Mouse (Mus musculus) v-Abl transformed pro-B cells (cell line): ENCODE results near the gene Slc30a3.
"Not testable (repeated sequence)": the region's sequence is repeated elsewhere in the genome, so short reads cannot be mapped to it uniquely, and the experiment has no call there.

ENCODE experiments used
- in situ Hi-C, 2 experiments: fragments of 400-800 bp; cut with MboI; formaldehyde crosslinking; loops; one replicate each; pipeline ENCODE4 v1.15.1; 2025; ENCODE audit not compliant: unreplicated experiment in 2 of 2

Gene Slc30a3

DNA sequence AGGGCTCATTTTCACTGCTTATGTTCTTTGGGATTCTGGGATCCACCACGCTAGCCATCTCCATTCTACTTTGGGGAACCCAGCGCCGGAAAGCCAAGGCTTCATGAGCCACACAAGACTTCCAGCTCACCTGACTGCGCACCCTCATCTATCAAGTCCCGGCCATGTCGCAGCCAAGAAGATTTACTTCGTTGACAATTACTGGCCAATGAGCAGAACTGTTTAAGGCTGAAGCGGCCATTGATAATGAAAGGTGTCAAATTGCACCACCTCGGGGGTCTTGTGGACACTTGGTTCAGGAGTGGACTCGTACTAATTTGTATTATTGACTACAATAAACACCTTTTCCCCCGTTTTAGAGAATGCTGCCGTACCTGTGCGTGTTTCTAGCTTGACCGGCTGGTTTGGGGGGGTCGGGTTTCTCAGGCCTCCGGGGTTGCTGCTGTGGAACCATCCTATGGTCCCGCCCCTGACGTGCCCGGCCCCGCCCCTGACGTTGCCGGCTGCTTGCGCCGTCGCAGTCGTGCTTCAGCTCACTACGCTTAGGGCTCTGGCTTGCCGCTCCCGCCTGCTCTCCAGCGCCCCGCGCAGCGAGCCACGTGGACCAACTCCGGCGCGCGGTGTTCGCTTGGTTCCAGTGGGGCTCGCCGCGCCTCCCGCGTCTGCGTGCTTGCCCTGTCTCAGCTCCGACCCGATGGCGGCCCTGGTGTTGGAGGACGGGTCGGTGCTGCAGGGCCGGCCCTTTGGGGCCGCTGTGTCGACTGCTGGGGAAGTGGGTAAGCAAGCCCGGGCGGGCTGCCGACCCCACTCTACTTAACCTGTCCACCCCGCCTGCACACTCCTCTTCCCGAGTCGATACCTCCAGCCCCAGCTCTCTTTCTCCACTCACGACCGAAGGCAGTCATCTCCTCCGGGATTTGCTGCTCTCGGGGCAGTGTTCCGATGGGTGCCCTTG is 53.5 kb downstream of the Slc30a3 start, which contains the start of gene Cad:
Gene Cad (plus strand): TSS at position 520 of the 955 bp plus-strand sequence.
- in situ Hi-C loops, result no loop called here

DNA sequence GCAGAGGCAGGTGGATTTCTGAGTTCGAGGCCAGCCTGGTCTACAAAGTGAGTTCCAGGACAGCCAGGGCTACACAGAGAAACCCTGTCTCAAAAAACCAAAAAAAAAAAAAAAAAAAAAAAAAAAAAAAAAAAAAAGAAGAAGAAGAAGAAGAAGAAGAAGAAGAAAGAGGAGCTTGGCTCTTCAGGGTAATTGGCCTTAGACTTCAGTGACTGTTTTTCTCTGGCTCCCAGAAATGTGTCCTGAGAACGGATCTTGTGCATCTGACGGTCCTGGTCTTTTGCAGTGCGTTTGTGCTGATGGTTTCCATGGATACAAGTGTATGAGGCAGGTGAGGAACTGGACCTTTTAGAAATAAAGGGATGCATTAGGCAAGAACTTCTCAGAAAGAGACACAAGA is 54.3 kb downstream of the Slc30a3 start:
- in situ Hi-C loops, result not testable (repeated sequence)

GRCm38 (mm10) chr5:31050427-31050826 is 57.6 kb downstream of the Slc30a3 start:
- in situ Hi-C loops, result no loop called here

DNA sequence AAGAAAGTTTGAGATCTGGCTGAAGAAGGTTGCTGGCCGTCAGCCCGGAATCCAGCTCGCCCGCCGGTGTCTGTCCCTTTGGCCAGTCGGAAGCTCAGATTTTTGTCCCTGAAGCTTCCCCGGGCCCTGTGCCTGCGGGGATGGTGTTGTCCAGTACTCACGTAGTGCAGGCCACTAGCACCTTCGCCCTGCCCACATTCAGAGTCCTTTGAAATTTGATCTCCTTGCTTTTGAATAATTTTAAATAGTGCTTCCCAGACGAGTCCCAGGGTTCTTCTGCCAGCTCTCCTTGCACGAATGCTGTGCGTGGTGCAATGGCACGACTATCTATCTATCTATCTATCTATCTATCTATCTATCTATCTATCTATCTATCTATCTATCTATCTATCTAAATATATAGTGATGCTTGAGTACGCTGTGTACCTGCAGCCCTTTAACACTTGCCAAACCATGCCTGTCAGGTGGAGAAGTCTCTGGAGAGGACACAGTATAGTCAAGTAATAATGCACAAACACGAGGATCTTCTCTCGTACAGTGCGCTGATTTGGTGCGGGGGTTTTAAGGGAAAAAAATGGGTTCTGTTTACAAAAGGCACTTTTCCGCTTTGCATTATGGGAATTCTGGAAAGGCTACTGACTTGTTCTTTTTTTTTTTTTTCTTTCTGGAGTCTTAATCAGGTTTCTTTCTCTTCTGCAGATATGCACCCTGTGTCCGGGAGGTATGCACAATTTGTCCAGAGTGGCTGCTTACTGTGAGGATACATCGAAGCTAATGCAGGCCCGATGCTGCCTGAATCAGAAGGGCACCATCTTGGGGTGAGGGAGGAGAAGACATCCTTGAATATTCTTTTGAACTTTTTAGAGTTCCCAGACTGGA is 59.0 kb downstream of the Slc30a3 start, which contains the start of gene Slc5a6:
Gene Slc5a6 (minus strand): TSS at position 162 of the 879 bp plus-strand sequence.
- in situ Hi-C loops, result loop anchor here in 1 of 2 experiments (5.0 kb wide), 1 partner anchor 33 kb away; no protein-coding TSS in a partner anchor

GRCm38 (mm10) chr5:31047848-31048762 is 59.9 kb downstream of the Slc30a3 start, which contains the start of gene Atraid:
Gene Atraid, plus strand, starts transcription at chr5:31048312.
- in situ Hi-C loops, result loop anchor here in 1 of 2 experiments (5.0 kb wide), 1 partner anchor 34 kb away; no protein-coding TSS in a partner anchor

GRCm38 (mm10) chr5:31047074-31047473 is 61.0 kb downstream of the Slc30a3 start:
- in situ Hi-C loops, result loop anchor here in 1 of 2 experiments (5.0 kb wide), 1 partner anchor 35 kb away; no protein-coding TSS in a partner anchor

DNA sequence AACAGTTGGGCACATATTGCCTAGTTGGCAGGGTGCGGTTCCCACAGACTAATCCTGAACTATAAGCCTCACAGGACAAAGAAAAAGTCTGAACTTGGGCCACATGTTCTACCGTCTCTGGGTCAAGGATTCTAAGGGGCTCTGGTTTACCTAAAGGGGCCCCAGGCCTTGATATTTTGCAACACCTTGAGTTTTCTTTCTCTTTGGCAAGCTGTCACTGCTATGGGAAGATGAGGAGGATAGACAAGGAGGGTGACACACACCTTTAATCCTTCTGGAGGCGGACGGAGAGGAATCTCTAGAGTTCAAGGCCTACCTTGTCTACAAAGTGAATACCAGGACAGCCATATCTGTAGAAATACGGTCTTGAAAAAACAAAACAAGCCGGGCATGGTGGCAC is 61.6 kb downstream of the Slc30a3 start:
- in situ Hi-C loops, result loop anchor here in 1 of 2 experiments (5.0 kb wide), 1 partner anchor 36 kb away; no protein-coding TSS in a partner anchor

- in situ Hi-C loops, result no loop called here
Measured at GRCm38 (mm10) chr5:31038171-31038845, 69.7 kb downstream of the Slc30a3 start.

DNA sequence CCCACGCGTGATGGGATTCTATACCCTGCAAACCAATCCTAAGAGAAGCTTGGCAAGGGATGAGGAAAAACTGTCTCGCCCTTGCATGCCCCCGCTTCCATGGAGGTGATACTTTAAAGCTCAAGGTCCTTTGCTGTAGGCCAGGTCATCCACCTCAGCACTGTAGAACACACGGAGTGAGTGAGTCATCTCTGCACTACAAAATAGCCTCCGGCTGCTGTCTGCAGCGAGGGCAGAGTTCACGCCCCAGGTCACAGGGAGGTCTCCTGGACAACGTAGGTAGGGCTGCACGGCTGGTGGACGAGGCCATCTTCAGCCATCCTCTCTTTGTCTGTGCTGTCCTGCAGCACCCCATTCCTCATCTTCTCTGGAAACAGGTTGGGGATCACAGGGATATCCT is 71.5 kb downstream of the Slc30a3 start:
- in situ Hi-C loops, result not testable (repeated sequence)
